Mouse (Mus musculus): ENCODE results near the gene Zfp114. TPM values are rescaled to one million over a fixed set of nuclear protein-coding genes. Genes with fewer than 3 reads are reported as not detected.

The Zfp114 gene
- total RNA-seq (2012; rRNA removed) = not detected in 2 replicates
- not detected in 2 replicates for total RNA-seq (2014; rRNA removed)
- not detected in 2 replicates for polyA plus RNA-seq (2012; ENCODE audit: insufficient read length, low read depth)

DNA sequence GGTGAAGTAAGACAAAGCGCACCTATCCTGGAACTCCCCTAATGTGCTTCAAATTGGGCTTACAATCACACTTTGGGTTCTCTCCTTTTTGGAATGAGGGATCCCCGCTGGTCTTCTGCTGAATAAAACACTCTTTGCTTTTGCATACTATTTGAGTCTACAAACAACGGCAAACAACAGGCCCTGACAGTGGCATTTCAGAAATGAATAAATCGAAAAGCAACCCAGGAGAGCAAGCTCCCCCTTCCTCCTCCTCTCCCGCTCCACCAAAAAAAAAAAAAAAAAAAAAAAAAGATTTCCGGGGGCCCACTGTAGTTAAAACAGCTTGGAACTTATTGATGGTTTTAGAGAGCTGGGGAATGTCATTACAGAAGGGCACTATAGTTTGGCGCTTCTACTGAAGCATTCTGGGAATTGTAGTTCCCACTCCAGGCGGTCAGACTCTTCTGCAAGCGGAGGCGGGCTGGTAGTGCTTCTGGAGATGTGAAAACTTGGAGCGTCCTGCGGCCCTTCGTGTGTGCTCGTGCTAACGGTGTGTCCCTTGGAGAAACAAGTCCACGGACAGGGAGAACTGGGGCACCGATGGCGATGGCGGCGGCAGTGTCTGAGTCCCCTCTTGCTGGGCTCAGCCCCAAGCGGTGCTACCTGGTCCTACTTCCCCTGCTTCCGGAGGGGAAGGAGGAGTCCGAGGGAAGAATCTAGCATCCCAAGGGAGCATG is at the start of gene Zfp114:
TSS of gene Zfp114 (plus strand) at position 443 of the 719 bp plus-strand sequence.
- H3K9ac ChIP-seq (ENCODE audit: insufficient read depth, low read depth) = no peak within 1 kb of the TSS
- no peak within 1 kb of the TSS for H3K27ac ChIP-seq (ENCODE audit: insufficient read depth, low read depth)
- dilution Hi-C loops (cut with MboI; ENCODE audit: extremely low pct_ligation_motif_present, extremely low pct_unique_long_range_greater_than_20kb, low sequenced_read_pairs) = no loop called here
- H3K4me2 ChIP-seq (ENCODE audit: insufficient read depth, low read depth, poor library complexity, severe bottlenecking) = no peak within 1 kb of the TSS
- H3K9me3 ChIP-seq (replicated peaks; ENCODE audit: low read length) = no peaks in the 10 kb centered on the region
- H3K79me2 ChIP-seq (replicated peaks; ENCODE audit: control insufficient read depth, extremely low read depth, insufficient read depth, poor library complexity, severe bottlenecking) = no peaks in the 10 kb centered on the region
- in situ Hi-C loops (cut with MboI; ENCODE audit: low pct_ligation_motif_present, low pct_unique_long_range_greater_than_20kb, low sequenced_read_pairs) = no loop called here
- H3K4me1 ChIP-seq (ENCODE audit: control insufficient read depth in 1 of 2, insufficient read depth in 2 of 2) = peaks cover 5 to 17% of the 10 kb centered on the region in 2 experiments; a peak in 3 of 4 replicates
- no peak for DNase-seq (ENCODE audit: extremely low read depth)
- no peak for TF ChIP-seq SIN3A (IDR thresholded peaks at IDR 0.05; ENCODE audit: low read length)
- H3K36me3 ChIP-seq (replicated peaks in 1 of 2; ENCODE audit: control insufficient read depth in 1 of 2, insufficient read depth in 1 of 2, low read length in 1 of 2) = no peaks in the 10 kb centered on the region
- H3K4me3 ChIP-seq (replicated peaks in 1 of 3; ENCODE audit: low read depth in 2 of 3, low read length in 2 of 3, poor library complexity in 1 of 3) = no peak within 1 kb of the TSS
- no peaks in the 10 kb centered on the region for H3K27me3 ChIP-seq (replicated peaks)

DNA sequence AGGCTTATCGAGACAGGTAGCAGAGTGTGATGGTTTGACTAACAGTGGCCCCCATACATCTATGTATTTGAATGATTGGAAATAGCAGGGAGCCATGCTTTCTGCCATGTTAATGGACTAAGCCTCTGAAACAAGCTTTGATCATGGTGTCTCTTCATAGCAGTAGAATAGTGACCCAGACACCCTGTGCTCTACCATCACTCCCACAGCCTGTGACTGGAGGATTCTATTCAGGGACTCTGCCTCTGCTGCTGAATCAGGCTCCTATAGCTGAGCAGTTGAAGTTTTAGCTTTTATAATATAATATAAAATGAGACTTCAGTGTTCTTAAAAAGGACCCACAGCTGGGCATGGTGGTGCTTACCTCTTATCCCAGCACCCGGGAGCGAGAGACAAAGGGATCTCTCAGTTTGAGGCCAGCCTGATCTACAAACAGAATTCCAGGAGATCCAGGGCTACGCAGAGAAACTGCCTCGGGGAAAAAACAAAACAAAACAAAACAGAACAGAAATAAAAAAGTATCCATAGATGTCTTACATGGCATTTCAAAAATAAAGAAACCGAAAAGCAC is 41.4 kb upstream of the Zfp114 start:
- Histone ChIP-seq H3K27ac (ENCODE audit: insufficient read depth, low read depth) (no peak overlapping the region), H3K4me3 (replicated peaks in 1 of 3; ENCODE audit: low read depth in 2 of 3, low read length in 2 of 3, poor library complexity in 1 of 3) (peak overlapping the region; percentile 70 to 98 (median 82)), H3K36me3 (replicated peaks in 1 of 2; ENCODE audit: control insufficient read depth in 1 of 2, insufficient read depth in 1 of 2, low read length in 1 of 2) (peaks cover 6 to 28% of the 10 kb centered on the region in 2 experiments), H3K79me2 (replicated peaks; ENCODE audit: control insufficient read depth, extremely low read depth, insufficient read depth, poor library complexity, severe bottlenecking) (no peaks in the 10 kb centered on the region), H3K9ac (ENCODE audit: insufficient read depth, low read depth) (peak overlapping the region; percentile 91), H3K9me3 (replicated peaks; ENCODE audit: low read length) (no peaks in the 10 kb centered on the region), H3K4me2 (ENCODE audit: insufficient read depth, low read depth, poor library complexity, severe bottlenecking) (peak overlapping the region; percentile 80), H3K4me1 (ENCODE audit: control insufficient read depth in 1 of 2, insufficient read depth in 2 of 2) (peaks cover 5 to 21% of the 10 kb centered on the region in 2 experiments), H3K27me3 (replicated peaks) (no peaks in the 10 kb centered on the region)
- in situ Hi-C loops (cut with MboI; ENCODE audit: low pct_ligation_motif_present, low pct_unique_long_range_greater_than_20kb, low sequenced_read_pairs) (no loop called here), dilution Hi-C loops (cut with MboI; ENCODE audit: extremely low pct_ligation_motif_present, extremely low pct_unique_long_range_greater_than_20kb, low sequenced_read_pairs) (no loop called here)
- no peak for TF ChIP-seq JUND (conservative IDR thresholded peaks at IDR 0.05; ENCODE audit: low read depth, low read length)
- no peak for DNase-seq (ENCODE audit: extremely low read depth)

GRCm38 (mm10) chr7:24133996-24134828 is 40.6 kb upstream of the Zfp114 start, which contains the start of gene Zfp235:
Zfp235 (plus strand) TSS chr7:24134169.
- no peaks in the 10 kb centered on the region for H3K27me3 ChIP-seq (replicated peaks)
- no peaks in the 10 kb centered on the region for H3K79me2 ChIP-seq (replicated peaks; ENCODE audit: control insufficient read depth, extremely low read depth, insufficient read depth, poor library complexity, severe bottlenecking)
- DNase-seq (ENCODE audit: extremely low read depth) = peak; percentile 83
- no peaks in the 10 kb centered on the region for H3K9me3 ChIP-seq (replicated peaks; ENCODE audit: low read length)
- H3K4me2 ChIP-seq (ENCODE audit: insufficient read depth, low read depth, poor library complexity, severe bottlenecking) = peak within 1 kb of the TSS; percentile 82
- dilution Hi-C loops (cut with MboI; ENCODE audit: extremely low pct_ligation_motif_present, extremely low pct_unique_long_range_greater_than_20kb, low sequenced_read_pairs) = no loop called here
- in situ Hi-C loops (cut with MboI; ENCODE audit: low pct_ligation_motif_present, low pct_unique_long_range_greater_than_20kb, low sequenced_read_pairs) = no loop called here
- H3K36me3 ChIP-seq (replicated peaks in 1 of 2; ENCODE audit: control insufficient read depth in 1 of 2, insufficient read depth in 1 of 2, low read length in 1 of 2) = peaks cover 6 to 35% of the 10 kb centered on the region in 2 experiments
- peak within 1 kb of the TSS; percentile 91 for H3K9ac ChIP-seq (ENCODE audit: insufficient read depth, low read depth)
- H3K4me3 ChIP-seq (replicated peaks in 1 of 3; ENCODE audit: low read depth in 2 of 3, low read length in 2 of 3, poor library complexity in 1 of 3) = peak within 1 kb of the TSS; percentile 70 to 98 (median 82)
- H3K27ac ChIP-seq (ENCODE audit: insufficient read depth, low read depth) = no peak within 1 kb of the TSS
- H3K4me1 ChIP-seq (ENCODE audit: control insufficient read depth in 1 of 2, insufficient read depth in 2 of 2) = peaks cover 5 to 23% of the 10 kb centered on the region in 2 experiments
- TF ChIP-seq ZNF384 (IDR thresholded peaks at IDR 0.05; ENCODE audit: low read depth, low read length) = no peak
- peak; percentile 84 for TF ChIP-seq POLR2A (IDR thresholded peaks at IDR 0.05; ENCODE audit: low read depth, low read length)
- peak; percentile 53; the same call in 1 of the 2 replicates for TF ChIP-seq ZMIZ1 (IDR thresholded peaks at IDR 0.05; ENCODE audit: low read depth, low read length)
- no peak for TF ChIP-seq E2F4 (IDR thresholded peaks at IDR 0.05; ENCODE audit: insufficient replicate concordance, low read depth, low read length)
- peak; percentile 94 for TF ChIP-seq ELF1 (IDR thresholded peaks at IDR 0.05; ENCODE audit: low read depth, low read length)
- no peak for TF ChIP-seq CHD1 (IDR thresholded peaks at IDR 0.05; ENCODE audit: low read depth, low read length)
- peak; percentile 99 for TF ChIP-seq HCFC1 (IDR thresholded peaks at IDR 0.05; ENCODE audit: low read depth, low read length)
- TF ChIP-seq GABPA (IDR thresholded peaks at IDR 0.05; ENCODE audit: insufficient replicate concordance, low read depth, low read length) = peak; percentile 77; the same call in 1 of the 2 replicates
- TF ChIP-seq KAT2A (IDR thresholded peaks at IDR 0.05; ENCODE audit: insufficient replicate concordance, low read length) = peak; percentile 95
- peak; percentile 41; the same call in 1 of the 2 replicates for TF ChIP-seq POLR2AphosphoS2 (IDR thresholded peaks at IDR 0.05; ENCODE audit: low read depth, low read length)
- peak; percentile 71 for TF ChIP-seq NELFE (IDR thresholded peaks at IDR 0.05; ENCODE audit: low read depth, low read length)
- no peak for TF ChIP-seq ZKSCAN1 (IDR thresholded peaks at IDR 0.05; ENCODE audit: borderline replicate concordance, low read depth, low read length)
- no peak for TF ChIP-seq BHLHE40 (IDR thresholded peaks at IDR 0.05; ENCODE audit: low read depth, low read length)
- peak; percentile 74 for TF ChIP-seq MXI1 (IDR thresholded peaks at IDR 0.05; ENCODE audit: low read depth, low read length)
- TF ChIP-seq USF2 (conservative IDR thresholded peaks at IDR 0.05; ENCODE audit: low read depth, low read length) = no peak
- no peak for TF ChIP-seq PAX5 (IDR thresholded peaks at IDR 0.05; ENCODE audit: low read length)
- peak; percentile 52; the same call in 1 of the 2 replicates for TF ChIP-seq CHD2 (IDR thresholded peaks at IDR 0.05; ENCODE audit: low read length)
- no peak for TF ChIP-seq ZC3H11A (IDR thresholded peaks at IDR 0.05; ENCODE audit: low read depth, low read length)
- peak; percentile 27; the same call in 1 of the 2 replicates for TF ChIP-seq ETS1 (conservative IDR thresholded peaks at IDR 0.05; ENCODE audit: low read depth, low read length)
